Mouse (Mus musculus) activated CD4-positive, CD25-positive, alpha-beta regulatory T cell, adult 9 weeks (primary cell): Measurements from ENCODE around the gene F10. TPM values are rescaled to one million over a fixed set of nuclear protein-coding genes. Genes with fewer than 3 reads are reported as not detected.

Experiments used
- polyA plus RNA-seq: library from polyadenylated mRNA; unstranded; fragments of 100-300 nt; shearing (Covaris generic); gene quantifications from one replicate; pipeline ENCODE4 v1.2.1, GENCODE M21; 2017

Gene F10
- not detected for polyA plus RNA-seq

DNA sequence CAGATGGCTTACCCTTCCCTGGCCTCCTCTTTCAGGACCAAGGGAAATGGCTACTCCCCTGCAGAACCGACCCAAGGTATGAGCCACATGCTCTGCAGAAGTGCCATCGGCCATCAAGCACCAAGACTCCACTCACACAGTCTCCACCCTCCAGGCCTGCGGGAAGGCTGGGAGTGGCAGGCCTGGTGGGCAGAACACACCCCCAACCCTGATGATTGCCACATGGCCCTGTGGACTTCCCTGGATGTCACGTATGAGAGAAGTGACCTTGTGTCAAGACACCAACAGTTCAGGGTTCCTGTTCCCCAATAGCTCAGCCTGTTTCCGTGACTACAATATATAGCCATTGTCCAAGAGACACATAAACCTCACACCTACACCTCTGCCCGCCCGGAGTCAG, at the start of gene F10:
Gene F10, plus strand, starts transcription at position 294 of the 400 bp plus-strand sequence.

DNA sequence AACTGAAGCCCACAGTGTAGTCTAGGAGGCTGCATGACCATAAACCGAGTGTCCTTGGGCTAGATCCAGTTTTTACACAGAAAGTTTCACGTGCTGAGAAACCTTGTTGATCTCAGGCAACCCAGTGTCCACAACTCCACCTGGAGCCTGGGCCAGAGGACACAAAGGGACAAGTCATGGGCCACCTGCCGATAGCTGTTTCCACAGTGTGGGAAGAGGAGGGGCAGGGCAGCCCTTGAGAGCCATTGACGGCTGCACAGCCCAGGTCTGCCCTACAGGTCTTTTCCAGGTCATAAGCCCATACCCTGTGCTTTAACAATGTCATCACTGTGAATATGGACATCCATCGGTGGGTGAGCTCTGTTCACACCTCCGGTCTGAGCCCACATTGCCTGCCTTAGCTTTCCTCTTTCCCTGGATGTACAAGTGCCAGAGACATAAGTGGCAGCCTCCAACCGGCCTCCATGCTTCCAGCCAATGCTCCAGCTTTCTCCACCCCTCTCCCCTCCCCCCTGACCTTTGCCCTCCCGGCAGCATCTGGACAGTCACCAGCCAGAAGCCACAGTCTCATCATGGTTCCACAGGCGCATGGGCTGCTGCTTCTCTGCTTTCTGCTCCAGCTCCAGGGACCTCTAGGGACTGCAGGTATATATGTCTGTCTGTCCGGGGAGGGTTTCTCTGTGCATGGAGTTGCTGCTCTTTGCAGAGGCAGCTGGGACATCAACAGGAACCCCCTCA, 11.5 kb upstream of the F10 start, which contains the start of gene F7:
Gene F7, plus strand, starts transcription at position 548 of the 738 bp plus-strand sequence.

GRCm38 (mm10) chr8:13060441-13061150, 23.5 kb downstream of the F10 start, which contains the start of gene Proz:
Proz (plus strand) TSS chr8:13060914.

GRCm38 (mm10) chr8:13105087-13105881, 68.2 kb downstream of the F10 start, which contains the start of the genes Pcid2 and Cul4a:
Pcid2 (minus strand) TSS chr8:13105459.
Cul4a (plus strand) TSS chr8:13105621.

Other genes starting within 250 kb of the F10 start
- 0.54 TPM for gene Mcf2l, start 163.5 kb upstream of the F10 start, polyA plus RNA-seq
- gene F7, start 11.3 kb upstream of the F10 start, polyA plus RNA-seq, result not detected
- gene Proz, start 23.6 kb downstream of the F10 start, polyA plus RNA-seq, result 3.4 TPM
- 45.5 TPM for gene Pcid2, start 68.2 kb downstream of the F10 start, polyA plus RNA-seq
- 32.1 TPM for gene Cul4a, start 68.3 kb downstream of the F10 start, polyA plus RNA-seq
- gene Lamp1, start 121.9 kb downstream of the F10 start, polyA plus RNA-seq, result 9.1 TPM
- 2.5 TPM for gene Grtp1, start 163.3 kb downstream of the F10 start, polyA plus RNA-seq
- not detected for gene Adprhl1, start 216.9 kb downstream of the F10 start, polyA plus RNA-seq